Mouse (Mus musculus): ENCODE results near the gene Zscan20.
A peak's percentile ranks its signal among the peaks of the same experiment; 100 is the strongest.

The Zscan20 gene

DNA sequence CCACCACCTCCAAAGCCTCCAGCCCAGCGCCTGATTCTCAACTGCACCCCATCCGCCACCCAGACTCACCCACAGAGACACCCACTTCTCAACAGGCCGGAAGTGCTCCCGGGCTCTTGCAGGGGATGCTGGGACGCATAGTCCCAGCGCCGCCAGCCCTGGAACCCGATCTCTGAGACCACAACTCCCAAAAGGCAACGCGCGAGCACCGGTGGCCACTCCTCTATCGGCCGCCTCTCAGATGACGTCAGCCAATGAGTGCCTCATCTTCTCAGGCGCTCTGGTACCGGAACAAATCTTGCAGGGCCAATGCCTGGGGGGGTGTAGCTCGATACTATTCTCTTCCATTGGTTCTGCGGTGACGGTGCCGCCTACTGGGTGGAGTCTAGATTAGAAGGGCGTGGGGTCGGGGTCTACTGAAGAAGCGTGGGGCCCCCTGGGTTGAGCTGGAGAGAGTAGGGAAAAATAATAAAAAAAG is at the start of gene Zscan20:
Gene Zscan20, minus strand, starts transcription at position 174 of the 478 bp plus-strand sequence.
- peak; percentile 95 to 98 for DNase-seq

DNA sequence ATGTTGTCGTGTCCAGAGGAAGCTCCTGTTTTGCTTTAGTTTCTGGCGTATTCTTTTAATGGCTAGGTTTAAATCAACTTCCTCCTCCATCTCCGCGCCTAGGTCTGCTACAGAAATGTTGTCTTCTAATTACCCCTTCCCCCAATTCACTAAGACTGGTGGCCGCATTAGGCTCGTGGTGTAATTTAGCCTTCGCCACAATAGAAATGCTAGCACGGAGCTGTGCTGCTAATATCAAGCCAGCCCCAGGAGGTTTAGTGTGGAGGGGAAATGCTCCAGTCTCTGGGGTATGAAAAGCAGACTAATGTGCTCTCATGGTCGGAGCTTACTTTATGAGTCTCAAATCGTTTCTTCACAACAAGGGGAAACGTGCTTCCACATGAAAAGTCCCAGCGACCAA is 45.5 kb upstream of the Zscan20 start:
- DNase-seq = no peak

DNA sequence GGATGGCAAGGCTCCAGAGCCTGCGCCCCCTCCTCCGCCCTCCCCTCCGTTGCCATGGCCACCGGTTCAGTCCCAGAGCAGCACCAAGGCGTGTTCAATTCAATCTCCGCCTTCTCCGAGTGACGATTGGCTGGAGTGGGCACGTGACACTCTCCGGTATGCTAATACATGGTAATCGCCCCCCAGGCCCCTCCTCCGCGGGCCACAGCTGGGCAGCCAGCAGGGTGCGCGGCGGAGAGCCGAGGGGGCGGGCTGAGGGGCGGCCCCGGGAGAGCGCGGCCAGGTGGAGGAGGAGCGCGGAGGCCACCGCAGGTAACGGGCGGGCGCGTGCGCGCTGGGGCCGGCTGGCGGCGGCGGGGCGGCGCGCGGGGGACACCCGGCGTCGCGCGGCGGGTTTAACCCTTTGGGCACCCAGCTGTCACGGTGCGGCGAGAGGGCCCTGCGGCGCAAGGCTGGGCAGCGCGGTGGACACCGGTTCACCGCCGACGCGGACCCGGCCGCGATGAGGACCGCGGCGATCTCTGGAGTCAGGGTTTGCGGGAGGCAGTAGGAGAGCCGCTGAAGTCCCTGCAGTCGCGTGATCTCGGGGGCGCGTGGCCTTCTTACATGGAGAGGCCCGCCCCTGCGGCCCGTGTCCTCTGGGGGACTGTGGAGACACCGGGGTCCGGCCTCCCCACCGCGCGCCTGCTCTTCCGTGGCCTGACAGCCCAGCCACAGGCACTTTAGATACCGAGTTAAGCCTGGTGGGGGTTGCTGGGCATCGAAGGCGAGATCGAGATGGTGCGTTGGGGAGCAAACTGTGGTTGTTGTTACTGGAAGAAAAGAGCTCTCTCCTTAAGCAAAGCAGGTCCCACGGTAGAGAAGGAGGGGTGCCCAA is 44.8 kb upstream of the Zscan20 start, which contains the start of gene Phc2:
Gene Phc2, plus strand, starts transcription at position 198 of the 877 bp plus-strand sequence.
- DNase-seq = peak; percentile 95 to 97

DNA sequence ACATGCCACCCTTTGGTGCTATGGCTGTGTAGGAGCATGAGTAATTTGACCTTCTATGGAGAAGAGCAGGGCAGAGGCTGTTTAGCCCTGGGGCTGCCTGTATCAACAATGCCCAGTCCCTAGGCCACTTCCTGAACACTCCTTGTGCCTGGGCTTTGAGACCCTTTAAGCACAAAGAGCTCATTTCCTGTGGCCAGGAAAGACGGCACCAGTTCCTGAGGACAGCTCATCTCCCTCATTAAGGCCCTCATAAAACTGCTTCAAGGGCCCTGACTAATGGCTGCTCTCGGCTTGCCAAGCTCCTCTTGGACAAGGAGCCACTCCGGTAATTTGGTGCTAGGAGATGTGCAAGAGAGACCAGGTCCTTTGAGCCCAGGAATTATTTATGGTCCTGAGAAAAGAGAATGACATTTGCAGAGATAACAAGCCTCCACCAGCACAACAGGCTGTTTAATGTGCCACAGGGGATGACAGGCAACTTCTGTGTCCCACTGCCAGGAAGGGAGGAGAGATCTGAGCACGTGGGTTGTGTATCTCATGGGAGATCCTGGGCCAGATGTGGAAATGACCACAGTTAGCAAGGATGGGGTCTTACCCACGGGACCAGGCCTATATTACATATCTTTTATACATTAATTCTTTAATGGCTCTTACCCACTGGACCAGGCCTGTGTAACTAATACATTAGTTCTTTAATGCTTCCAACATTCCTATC is 42.8 kb upstream of the Zscan20 start:
- DNase-seq = peak; percentile 35 to 55

DNA sequence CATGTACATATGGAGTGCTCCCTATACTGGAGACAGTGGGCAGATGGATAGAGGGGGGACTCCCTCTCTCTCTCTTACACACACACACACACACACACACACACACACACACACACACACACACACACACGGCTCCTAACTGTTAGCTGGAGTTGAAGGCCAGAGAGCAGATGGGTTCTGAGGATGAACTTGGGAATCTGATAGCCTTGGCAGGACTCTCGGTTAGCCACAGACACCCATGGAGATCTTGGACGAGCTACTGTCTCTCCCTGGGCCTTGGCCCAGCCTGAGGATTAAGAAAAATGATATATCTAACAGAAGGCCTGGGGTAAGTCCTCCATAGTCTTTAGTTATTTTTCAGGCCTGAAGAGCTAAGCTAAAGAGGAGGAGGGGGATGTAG is 41.6 kb upstream of the Zscan20 start:
- DNase-seq = no peak

DNA sequence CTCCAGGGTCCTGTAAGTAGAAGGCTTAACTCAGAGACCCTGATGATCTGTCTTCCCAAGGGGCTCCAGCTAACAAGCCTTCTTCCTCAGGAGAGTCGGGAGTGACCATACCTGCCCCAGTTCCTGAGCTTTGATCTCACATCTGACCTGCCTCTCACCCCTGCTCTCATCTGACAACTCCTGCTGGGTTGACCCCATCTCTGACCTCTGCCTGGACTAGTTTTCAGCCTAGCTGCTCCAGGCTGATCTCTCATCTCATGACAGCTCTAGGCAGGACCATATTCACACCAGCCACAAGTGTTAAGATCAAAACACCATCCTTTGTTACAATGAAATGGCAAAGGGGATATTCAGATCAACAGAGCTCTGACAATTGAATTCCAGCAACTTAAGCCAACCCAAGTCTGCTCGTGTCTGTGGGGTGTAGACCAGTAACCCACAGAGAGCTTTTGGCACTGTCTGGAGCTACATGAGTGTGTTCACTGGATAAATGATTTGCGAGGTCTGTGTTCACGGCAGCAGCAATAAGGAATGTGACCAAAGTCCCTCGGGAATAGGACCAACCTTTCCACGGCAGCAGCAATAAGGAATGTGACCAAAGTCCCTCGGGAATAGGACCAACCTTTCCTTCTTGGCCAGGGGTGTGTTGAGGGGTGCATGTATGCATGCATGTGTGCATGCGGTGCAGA is 38.8 kb upstream of the Zscan20 start:
- DNase-seq = no peak

DNA sequence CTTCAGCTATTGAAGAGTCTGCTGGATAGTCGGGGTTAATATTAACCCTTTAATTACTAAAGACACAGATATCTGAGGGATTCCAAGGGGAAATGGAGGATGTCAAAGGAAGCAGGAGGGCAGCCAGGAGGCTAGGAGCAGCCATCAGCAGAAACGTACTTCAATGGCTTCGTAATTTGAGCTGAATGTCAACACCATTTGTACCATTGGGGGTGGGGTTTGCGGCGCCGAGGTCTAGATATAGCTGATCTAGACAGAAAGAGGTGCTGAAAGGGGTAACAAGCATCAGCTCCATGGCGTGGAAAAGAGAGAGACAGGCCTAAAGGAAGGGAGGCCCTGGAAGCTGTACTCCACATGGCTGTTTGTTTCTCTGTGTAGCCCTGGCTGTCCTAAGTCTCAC is 36.9 kb upstream of the Zscan20 start:
- no peak for DNase-seq

DNA sequence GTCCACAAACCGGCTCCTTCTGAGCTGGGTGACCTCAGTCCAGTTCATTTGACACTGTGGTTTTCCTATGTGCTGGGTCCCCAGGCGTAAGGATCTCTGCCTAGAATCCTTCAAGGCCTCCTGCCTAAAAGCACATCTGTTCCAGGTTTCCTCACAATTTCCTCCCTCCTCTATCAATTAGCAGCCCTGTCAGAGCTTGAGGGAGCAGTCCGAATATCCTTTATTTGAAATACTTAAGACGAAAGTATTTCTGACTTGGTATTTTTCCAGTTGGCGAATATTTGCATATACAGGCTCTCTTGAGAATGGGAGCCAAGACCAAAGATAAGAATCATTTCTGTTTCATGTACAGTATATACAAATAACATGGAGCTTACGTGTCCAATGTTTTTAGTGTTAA is 36.0 kb upstream of the Zscan20 start:
- no peak for DNase-seq

DNA sequence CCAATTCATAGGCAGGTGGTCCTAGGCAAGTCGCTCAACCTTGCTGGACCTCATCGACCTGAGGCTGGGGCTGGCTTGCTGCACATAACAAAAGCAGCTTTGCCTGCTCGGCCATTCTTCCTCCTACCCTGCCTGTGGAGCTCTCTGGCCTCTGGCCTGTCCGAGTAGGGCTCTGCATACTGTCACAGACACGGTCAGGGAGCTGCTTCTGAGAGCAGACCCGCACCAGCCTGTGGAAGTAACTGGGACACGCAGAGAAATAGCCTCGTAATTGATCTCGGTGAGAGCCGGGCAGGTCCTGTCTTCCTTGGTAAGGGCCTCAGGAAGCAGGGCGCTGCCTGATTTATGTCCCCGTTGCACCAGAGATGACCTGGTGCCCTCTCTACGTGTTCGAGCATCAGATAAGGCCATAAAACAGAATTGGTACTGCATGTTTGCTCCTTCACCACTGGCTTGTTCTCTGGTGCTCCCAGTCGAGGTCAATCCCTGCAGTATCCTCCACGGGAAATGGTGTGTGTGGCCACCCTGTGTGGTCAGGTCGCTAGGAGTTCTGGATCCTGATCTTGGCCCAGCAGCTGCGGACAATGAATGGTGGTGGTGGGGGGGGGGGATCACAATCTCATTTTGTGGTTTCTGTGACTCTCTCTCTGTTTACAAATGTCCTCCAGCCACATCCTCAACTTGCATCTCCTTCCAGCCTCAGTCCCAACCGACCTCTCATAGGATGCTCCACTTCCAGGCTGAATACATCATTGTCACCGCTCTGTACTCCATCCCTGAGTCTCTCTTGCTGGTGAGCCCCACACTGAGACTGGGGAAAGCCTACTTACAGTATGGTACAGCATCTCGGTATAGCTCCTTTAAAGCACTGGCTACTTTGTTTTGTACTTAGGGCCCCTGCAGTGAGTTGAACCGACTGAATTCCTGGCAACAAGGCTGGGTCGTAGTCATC is 32.1 kb upstream of the Zscan20 start:
- peak; percentile 12 to 31 for DNase-seq

DNA sequence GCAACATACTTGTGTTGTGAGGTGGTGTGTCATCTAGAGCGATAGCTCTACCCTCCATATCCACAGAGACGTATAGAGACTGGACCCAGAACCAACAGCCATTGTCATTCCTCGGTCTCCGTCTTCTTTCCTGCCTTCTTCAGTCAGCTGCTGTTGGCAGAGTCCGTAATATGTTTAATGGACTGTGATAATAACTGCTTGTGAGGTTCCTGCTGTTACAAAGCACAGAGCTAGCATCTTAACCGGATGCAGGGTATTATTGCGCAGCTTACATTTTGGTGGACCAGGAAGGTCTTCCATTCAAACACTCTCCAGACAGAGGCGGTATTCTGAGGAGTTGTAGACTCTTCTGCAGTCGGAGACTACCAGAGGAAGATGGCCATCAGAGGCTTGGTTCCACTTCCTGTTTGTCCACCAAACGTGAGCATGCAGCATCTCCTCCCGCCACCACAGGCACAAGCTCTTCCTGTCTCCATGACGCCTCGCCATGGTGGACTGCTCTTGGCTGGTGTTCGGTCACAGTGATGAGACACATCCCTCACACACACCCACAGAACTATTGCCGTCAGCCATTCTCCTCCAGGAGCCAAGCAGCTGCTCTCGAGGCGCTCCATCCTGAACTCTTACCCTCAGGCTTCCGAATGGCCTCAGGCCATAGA is 28.5 kb upstream of the Zscan20 start:
- DNase-seq = peak; percentile 32 to 70

DNA sequence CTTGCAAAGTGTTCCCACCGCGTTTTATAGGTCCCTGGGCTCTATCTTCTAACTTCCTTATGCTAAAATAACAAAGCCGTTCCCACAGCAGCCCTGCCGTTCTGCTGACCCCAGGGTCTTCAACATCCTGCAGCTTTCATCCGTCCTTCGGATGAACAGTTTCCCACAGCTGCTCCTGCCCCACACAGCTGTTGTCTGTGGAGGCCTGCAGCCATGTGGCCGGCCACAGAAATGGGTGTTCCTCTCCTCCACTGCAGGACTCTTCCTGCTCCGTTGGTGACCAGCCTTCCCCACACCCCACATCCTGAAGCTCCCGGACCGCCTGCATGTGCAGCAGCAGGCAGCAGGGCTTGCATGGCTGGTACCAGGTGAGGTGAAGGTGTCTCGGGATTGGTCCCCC is 27.4 kb upstream of the Zscan20 start:
- DNase-seq = peak; percentile 34 to 80

DNA sequence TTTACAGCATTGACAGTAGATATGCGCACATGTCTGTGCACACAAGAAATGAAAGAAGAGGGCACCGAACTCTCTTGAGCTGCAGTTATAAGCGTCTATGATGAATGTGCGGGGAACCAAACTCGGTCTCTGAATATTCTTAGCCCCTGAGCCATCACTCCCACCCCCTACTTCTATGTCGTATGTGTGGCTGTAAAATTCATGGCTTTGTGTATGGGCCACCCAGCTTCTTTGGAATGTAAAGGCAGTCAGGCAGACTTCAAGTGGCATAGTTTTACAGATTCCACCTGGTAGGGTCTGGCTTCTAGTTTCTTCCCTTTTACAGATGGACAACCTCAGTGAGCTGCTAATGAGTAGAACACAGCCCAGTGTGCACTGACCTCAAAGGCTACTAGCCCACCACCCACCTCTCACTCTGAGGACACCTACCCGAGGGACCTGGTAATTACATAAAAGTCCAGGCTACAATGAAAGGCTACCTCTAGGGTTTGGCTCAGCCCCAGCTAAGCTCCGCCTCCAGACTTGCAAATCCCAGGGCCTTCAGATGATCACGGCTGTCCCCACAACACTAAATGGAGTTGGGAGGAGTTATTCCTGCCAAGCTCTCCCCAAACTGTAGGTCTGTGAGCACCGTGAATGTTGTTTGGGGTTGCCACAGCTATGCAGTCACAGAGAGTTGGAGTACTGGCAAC is 26.1 kb upstream of the Zscan20 start:
- DNase-seq = peak in 1 of 2 experiments; percentile 39

DNA sequence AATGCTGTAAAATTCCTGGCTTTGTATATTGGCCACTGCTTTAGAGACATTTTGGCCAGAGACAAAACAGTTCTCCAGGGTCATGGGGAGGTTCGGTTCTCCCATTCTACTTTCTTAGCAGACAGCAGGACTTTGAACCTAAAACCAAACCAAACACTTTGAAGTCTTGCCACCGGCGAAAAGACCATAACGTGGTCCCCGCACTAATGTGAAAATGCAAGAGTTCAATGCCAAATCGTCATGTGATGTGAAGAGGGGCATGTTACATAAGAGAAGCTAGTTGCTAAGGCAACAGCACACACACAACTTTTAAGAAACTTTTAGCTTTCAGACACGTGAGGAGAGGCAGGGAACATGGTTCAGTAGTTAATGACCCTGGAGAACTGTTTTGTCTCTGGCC is 25.6 kb upstream of the Zscan20 start:
- DNase-seq = no peak

DNA sequence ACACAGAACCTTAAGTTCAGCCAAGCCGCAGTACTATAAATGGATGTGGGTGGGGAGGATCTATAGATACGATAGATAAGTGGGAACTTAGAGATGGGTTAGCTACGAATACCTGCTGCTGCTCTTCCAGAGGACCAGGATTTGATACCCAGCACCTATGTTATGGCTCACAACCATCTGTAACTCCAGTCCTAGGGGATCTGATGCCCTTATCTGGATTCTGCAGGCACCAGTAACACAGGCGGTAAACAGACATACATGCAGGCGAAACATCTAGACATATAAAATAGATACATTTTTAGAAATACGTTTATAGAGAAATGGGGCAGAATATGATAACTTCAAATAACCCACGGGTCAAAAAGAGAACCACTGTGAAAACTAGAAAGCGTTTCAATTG is 11.2 kb upstream of the Zscan20 start:
- no peak for DNase-seq

DNA sequence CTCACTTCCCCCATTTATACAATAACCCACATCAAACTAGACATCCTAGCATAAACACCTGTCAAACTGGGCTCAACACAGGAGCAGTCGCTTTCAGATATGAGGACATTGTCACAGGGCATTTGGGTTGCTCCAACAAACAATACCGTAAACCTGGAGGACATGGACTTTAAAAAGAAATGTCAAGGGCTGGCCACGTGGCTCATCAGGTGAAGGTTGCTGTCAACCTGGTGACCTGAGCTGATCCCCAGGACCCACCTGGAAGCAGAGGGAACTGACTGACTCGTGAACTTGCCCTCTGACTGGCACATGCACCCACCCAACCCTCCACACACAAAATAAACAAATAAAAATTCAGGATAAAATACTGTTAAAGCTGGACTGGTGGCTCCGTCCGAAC is 10.7 kb upstream of the Zscan20 start:
- DNase-seq = no peak

DNA sequence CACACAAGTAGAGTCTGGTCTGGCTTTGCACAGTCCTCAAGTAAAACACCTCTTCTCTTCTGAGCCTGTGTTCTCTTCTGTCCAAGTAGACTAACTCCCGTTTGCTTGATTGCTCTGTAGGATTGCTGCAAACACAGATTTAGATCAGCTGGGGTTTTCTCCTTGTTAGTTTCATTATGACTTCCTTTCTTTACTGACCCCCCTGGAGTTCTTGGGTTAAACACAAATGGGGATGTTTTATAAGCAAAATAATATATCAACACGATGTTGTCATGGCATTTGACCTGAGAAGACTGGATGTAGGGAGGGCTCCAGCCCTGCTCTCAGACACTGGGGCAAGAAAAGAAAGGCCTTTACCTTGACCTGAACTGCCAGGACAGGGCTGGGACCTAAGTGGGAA is 9.1 kb upstream of the Zscan20 start:
- DNase-seq = no peak

DNA sequence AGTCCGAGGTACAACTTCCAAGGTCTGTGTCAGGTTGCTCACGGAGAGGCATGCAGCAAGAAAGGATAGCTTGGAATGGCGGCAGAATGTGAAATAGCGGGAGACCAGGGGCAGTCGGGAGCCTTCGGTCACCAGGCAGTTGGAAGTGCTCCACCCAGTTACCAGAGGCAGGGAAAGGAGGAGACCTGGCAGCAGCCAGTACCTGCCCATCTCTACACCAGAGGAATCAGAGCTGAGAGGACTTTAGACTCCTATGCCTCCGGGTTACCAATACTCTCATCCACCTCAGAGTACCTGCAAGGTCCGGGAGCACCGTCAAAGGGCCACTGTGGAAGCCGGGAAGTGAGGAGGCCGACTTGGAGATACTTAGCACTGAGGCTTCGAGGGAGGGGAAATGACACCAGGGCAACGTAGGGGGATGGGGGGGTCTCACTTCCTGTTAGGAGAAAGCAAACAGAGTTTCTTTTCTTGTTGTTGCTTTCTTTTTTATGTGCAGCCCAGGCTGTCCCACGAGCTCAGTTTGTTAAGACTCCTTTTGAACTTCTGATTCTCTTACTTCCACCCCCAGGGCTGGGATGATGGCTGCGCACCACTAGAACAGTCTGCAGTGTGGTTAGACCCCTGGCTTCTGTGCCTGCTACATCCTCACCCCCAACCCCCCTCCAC is 8.5 kb upstream of the Zscan20 start, which contains the start of gene Tlr12:
Gene Tlr12, minus strand, starts transcription at position 374 of the 666 bp plus-strand sequence.
- no peak for DNase-seq

DNA sequence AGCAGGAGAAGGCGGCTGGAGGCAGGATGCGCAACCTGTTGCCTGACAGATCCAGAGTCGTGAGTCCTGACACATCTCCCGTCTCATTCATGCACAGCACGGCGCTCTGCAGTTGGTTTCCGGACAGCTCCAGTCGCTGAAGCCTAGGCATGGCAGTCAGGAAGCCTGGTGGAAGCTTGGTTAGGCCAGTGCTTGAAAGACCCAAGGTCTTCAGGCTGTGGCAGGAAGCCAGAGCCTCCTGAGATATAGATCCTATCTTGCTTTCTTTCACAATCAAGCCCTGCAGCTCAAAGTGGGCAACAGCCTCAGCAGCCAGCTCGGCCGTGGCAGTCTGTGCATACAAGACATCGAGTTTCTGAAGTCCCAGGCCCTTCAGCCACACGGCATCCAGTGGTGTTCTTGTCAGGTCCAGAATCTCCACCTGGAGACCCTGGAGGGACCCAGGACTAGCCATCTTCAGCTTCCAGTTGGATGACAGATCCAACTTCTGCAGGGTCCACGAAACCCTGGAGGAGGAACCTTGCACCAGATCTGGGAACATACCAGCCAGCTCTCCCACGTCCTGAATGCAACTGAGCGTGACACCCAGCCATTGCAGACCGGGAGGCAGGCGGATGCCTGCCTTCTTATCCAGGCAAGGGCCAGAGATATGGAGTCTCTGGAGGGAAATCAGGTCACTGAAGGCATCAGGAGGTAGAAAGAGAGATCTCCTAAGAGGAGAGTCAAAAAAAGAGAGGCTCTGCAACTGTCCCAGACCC is 7.6 kb upstream of the Zscan20 start:
- peak; percentile 30 to 45 for DNase-seq

DNA sequence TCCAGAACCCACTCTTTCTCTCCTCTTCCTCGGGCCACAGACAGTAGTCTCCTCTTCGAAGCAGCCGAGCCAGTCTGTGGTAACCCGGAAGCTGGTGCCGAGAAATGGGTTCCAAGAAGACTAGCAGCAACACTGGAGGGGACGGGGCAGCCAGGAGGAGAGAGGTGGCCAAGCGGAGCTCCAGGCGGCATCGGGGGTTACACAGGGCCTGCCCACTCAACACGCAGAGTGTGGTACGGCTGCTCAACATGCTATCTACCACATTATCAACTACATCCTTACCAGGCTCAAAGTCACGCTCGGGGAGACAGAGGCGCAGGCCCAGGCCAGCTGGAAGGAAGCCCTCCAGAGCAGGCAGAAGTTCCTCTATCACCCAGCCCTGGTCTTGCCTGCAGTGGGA is 5.9 kb upstream of the Zscan20 start:
- DNase-seq = no peak

All from lung, postnatal 4 days (tissue).